Mouse (Mus musculus) liver, postnatal 0 days (tissue): Measurements from ENCODE around the gene Rph3al.

Experiments used
- CTCF ChIP-seq: sonication (generic); IDR thresholded peaks from 2 replicates; pipeline ENCODE4 v1.5.1; 2016; ENCODE audit warnings: antibody characterized with exemption, low read depth
- EP300 ChIP-seq: IDR thresholded peaks from 2 replicates; pipeline ENCODE4 v1.6.1; 2016; ENCODE audit warnings: antibody characterized with exemption, low read depth, mild to moderate bottlenecking

DNA sequence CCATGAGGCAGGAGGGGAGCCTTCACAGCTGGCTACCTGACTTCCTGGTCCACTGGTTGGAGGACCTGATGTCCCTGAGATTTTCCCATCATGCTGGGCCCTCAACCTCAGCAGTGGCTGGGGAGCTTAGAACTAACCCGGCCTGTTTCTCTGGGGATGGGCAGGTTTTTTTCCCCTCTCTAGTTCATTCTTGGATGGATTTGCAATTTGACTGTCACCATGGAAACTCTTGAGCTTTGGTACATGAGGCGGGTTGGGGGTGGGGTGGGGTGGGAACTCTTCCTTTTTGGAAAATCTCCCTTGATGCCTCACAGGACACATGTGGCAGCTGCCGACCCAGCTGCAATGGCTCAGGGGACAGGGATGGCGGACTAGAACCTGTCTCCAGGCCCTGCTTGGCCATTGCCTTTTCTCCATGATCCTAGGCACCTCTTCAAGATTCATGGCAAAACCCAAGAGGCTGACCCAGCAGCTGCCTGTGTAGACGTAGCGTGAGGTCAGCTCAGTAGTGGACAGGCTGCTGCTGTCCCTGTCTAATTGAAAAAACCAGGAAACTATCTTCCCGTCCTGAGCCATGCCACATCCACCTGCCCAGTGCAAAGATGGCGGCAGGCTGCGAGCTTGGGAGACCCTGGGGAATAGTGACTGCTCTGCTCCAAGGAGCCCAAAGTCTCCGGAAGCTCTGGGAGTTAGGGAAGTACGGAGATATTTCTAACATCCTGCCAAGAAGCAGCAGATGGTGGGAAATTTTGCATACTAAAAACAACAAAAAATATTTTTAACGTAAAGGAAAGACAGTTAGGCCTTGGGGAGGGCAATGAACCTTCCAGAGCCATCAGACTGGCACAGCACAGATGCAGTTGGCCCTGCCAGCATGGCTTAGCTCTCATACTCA is 98.4 kb downstream of the Rph3al start:
- TF ChIP-seq CTCF = no peak
- TF ChIP-seq EP300 = no peak
